Mouse (Mus musculus) brain, embryonic 14.5 days (tissue): ENCODE results near the gene Capn2.

Source experiments
- CTCF ChIP-seq: fragments of 200-500 bp; IDR thresholded peaks from 2 replicates; pipeline ENCODE4 v1.5.1; 2012; ENCODE audit warnings: inconsistent platforms, mild to moderate bottlenecking, moderate library complexity, borderline replicate concordance; ENCODE audit not compliant: insufficient read depth, insufficient read length; ENCODE audit errors: extremely low read depth
- POLR2A ChIP-seq: fragments of 200-500 bp; IDR thresholded peaks from 2 replicates; pipeline ENCODE4 v1.6.1; 2012; ENCODE audit warnings: mild to moderate bottlenecking, inconsistent platforms, borderline replicate concordance; ENCODE audit not compliant: poor library complexity, insufficient read depth, insufficient read length, severe bottlenecking; ENCODE audit errors: extremely low read depth

- TF ChIP-seq POLR2A (no peak), CTCF (no peak)
Observed at GRCm38 (mm10) chr1:182523692-182524091, 6.3 kb upstream of the Capn2 start.
